Mouse (Mus musculus) gastrocnemius, postnatal 36 days (tissue): ENCODE measurements at regions not wholly inside any gene's neighbourhood (a gene's known extent, or its start where the extent isn't known, plus 50 kb on each side); places are given as distances from the start of the nearest gene placed in this dataset.
A peak's percentile ranks its signal among the peaks of the same experiment; 100 is the strongest.

Source experiments
- DNase-seq, 2 experiments: peaks; one replicate each; pipeline ENCODE4 v3.0.0; 2022
- intact Hi-C: fragments of 180-260 bp; cut with DNase I; formaldehyde crosslinking; loops from one replicate; pipeline ENCODE4 v1.15.1; 2025

GRCm38 (mm10) chr13:47716265-47716664, 544.8 kb upstream of the Id4 start:
- intact Hi-C loops: no loop called here
- peak; percentile 18 to 31 for DNase-seq

GRCm38 (mm10) chr13:47720645-47721044, 540.4 kb upstream of the Id4 start:
- intact Hi-C loops: no loop called here
- DNase-seq: no peak

GRCm38 (mm10) chr13:47734415-47734814, 526.6 kb upstream of the Id4 start:
- intact Hi-C loops: no loop called here

GRCm38 (mm10) chr13:47735426-47736063, 525.5 kb upstream of the Id4 start:
- intact Hi-C loops: no loop called here
- no peak for DNase-seq

More at GRCm38 (mm10) chr13:47734415-47734814, 526.6 kb upstream of the Id4 start:
- DNase-seq: no peak

GRCm38 (mm10) chr13:47748906-47749305, 512.1 kb upstream of the Id4 start:
- DNase-seq: no peak
- intact Hi-C loops: no loop called here

- DNase-seq: no peak
- intact Hi-C loops: no loop called here
Measured at GRCm38 (mm10) chr13:47751033-47751432, 510.0 kb upstream of the Id4 start.

- DNase-seq: no peak
- intact Hi-C loops: no loop called here
Measured at GRCm38 (mm10) chr13:47764802-47765597, 496.0 kb upstream of the Id4 start.

- no peak for DNase-seq
- intact Hi-C loops: no loop called here
Measured at GRCm38 (mm10) chr13:47768963-47769527, 492.0 kb upstream of the Id4 start.

GRCm38 (mm10) chr13:47777206-47778099, 483.6 kb upstream of the Id4 start:
- no peak for DNase-seq
- intact Hi-C loops: no loop called here

GRCm38 (mm10) chr13:47778218-47779009, 482.6 kb upstream of the Id4 start:
- no peak for DNase-seq
- intact Hi-C loops: no loop called here

- DNase-seq: no peak
- intact Hi-C loops: no loop called here
Measured at GRCm38 (mm10) chr13:47784406-47784805, 476.6 kb upstream of the Id4 start.

- peak; percentile 17 for DNase-seq
- intact Hi-C loops: no loop called here
Measured at GRCm38 (mm10) chr13:47797859-47798258, 463.2 kb upstream of the Id4 start.

- intact Hi-C loops: no loop called here
- no peak for DNase-seq
Measured at GRCm38 (mm10) chr13:47811711-47812415, 449.2 kb upstream of the Id4 start.

- DNase-seq: no peak
- intact Hi-C loops: no loop called here
Measured at GRCm38 (mm10) chr13:47818924-47819564, 442.0 kb upstream of the Id4 start.

- intact Hi-C loops: loop anchor here (2.0 to 5.0 kb wide), 3 partner anchors 169 to 631 kb away; no protein-coding TSS in a partner anchor
- peak in 1 of 2 experiments; percentile 13 for DNase-seq
Measured at GRCm38 (mm10) chr13:47836491-47836890, 424.5 kb upstream of the Id4 start.

- intact Hi-C loops: no loop called here
- no peak for DNase-seq
Measured at GRCm38 (mm10) chr13:47842418-47842817, 418.6 kb upstream of the Id4 start.

GRCm38 (mm10) chr13:47843011-47843410, 418.0 kb upstream of the Id4 start:
- no peak for DNase-seq
- intact Hi-C loops: no loop called here

- intact Hi-C loops: no loop called here
- no peak for DNase-seq
Measured at GRCm38 (mm10) chr13:47843541-47844267, 417.3 kb upstream of the Id4 start.
